Mouse (Mus musculus): ENCODE results near the gene Tm9sf1.

DNA sequence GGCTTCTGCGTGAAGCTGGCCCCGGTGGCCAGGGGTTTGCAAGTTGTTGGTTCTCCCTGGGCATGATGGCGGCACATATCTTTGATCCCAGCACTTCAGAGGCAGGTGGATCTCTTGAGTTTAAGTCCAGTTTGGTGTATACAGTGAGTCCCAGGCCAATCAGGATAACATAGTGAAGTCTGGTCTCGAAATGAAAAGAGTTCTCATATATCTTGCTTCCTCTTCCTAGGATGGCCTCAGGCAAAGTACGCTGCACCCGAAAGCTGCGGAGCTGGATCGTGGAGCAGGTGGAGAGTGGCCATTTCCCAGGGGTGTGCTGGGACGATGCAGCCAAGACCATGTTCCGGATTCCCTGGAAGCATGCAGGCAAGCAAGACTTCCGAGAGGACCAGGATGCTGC is 38.8 kb downstream of the Tm9sf1 start:
- TF ChIP-seq CTCF (IDR thresholded peaks at IDR 0.05; ENCODE audit: borderline replicate concordance, insufficient read depth, low read length): no peak
- no peak; the same call in 1 of the 2 replicates for TF ChIP-seq POLR2A (IDR thresholded peaks at IDR 0.05; ENCODE audit: low read depth, low read length)

All from embryonic fibroblast, embryonic 13.5 days (primary cell).